Mouse (Mus musculus) spleen, postnatal 14 days (tissue): ENCODE measurements around the gene Amh.

Source experiments
- DNase-seq, 2 experiments: peaks; one replicate each; pipeline ENCODE4 v3.0.0; 2021 to 2022; ENCODE audit warnings: low spot score in 2 of 2

The Amh gene

DNA sequence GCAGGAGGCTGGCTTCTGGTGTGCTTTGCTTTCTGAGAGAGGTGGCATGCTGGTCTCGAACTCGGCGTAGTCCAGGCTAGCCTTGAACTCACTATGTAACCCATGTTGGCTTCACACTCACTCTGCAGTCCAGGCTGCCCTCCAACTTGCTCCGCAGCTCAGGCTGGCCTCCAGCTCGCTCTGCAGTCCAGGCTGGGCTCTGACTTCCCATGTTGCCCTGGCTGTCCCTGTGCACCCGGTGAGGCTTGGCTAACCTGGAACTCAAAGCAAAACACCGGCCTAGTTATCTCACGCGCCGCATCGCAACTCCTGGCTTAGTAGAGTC, 50.7 kb downstream of the Amh start:
- peak; percentile 21 to 25 for DNase-seq

DNA sequence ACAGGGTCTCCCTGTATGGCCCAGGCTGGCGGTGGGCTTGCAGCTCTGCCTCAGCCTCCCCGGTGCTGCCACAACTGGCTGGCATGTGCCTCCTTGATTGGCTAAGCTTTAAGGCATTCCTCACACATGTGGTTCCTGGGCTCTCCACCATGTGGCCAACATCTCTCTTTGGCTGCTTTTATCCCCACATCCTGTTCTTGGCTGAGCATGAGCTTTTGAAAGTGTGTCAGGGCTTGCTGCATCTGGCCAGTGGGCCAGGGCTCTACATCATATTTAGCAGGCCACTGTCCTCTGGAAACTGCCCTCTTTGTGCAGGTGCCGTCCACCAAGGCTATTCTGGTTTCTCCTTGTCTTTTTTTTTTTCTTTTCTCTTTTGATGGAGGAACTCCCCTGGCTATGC, 51.2 kb downstream of the Amh start:
- peak in 1 of 2 experiments; percentile 26 for DNase-seq

DNA sequence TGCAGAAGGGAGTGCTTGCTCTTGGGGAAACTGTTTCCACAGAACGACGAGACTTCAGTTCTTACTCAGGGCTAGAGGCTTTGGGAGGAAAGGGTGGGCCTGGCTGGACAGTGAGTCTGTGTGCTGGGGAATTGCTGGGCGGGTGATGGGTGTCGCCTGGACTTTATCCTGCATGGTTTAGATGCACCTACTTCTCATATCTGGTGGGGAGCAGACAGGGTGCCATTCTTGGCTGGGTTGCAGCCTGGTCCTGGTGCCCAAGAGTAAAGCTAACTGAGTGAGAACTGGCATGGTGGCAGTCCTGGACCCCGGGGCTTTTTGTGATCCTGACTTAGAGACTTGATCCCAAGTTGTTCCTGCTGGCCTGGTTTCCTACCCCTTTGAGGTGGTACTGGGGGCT, 51.9 kb downstream of the Amh start:
- peak; percentile 55 to 59 for DNase-seq
